Mouse (Mus musculus) cortical plate, adult 2 months (tissue): Measurements from ENCODE around the gene Sept3. TPM values are rescaled to one million over a fixed set of nuclear protein-coding genes. Genes with fewer than 3 reads are reported as not detected.
A peak's percentile ranks its signal among the peaks of the same experiment; 100 is the strongest.

Experiments
- H3K27ac ChIP-seq: fragments of 200-500 bp; 2 replicates; pipeline ENCODE4 v1.5.1; 2012; ENCODE audit warnings: low read length, control low read depth, inconsistent platforms; ENCODE audit not compliant: insufficient read depth
- H3K4me1 ChIP-seq: fragments of 200-500 bp; 2 replicates; pipeline ENCODE4 v1.6.1; 2011; ENCODE audit warnings: low read length; ENCODE audit not compliant: control insufficient read depth, insufficient read depth
- H3K4me3 ChIP-seq: fragments of 200-500 bp; 2 replicates; pipeline ENCODE4 v1.5.1; 2011; ENCODE audit warnings: mild to moderate bottlenecking, low read length, control low read depth; ENCODE audit not compliant: insufficient read depth
- CTCF ChIP-seq: fragments of 200-500 bp; IDR thresholded peaks from 2 replicates; pipeline ENCODE4 v1.5.1; 2011; ENCODE audit warnings: mild to moderate bottlenecking, control low read depth, low read length; ENCODE audit not compliant: insufficient read depth; ENCODE audit errors: extremely low read depth
- POLR2A ChIP-seq: fragments of 200-500 bp; IDR thresholded peaks from 2 replicates; pipeline ENCODE4 v1.6.1; 2011; ENCODE audit warnings: mild to moderate bottlenecking, low read length, control low read depth; ENCODE audit not compliant: insufficient read depth; ENCODE audit errors: extremely low read depth
- polyA plus RNA-seq: library from polyadenylated mRNA; depleted of rRNA; stranded (reverse); fragments of >200 nt; gene quantifications from 2 replicates; pipeline ENCODE4 v1.2.3, GENCODE M21; 2012

Sept3 gene
- polyA plus RNA-seq, 1 experiment = 367 TPM

GRCm38 (mm10) chr15:82268783-82269182, 5.9 kb upstream of the Sept3 start:
- peaks cover 2% of the 10 kb centered on the region; the same call in 1 of the 2 replicates for H3K4me1 ChIP-seq
- H3K27ac ChIP-seq = no peak overlapping the region
- no peak overlapping the region for H3K4me3 ChIP-seq
- TF ChIP-seq POLR2A = no peak
- no peak for TF ChIP-seq CTCF

- Histone ChIP-seq H3K27ac (no peak overlapping the region), H3K4me3 (no peak overlapping the region), H3K4me1 (peaks cover 2% of the 10 kb centered on the region; the same call in 1 of the 2 replicates)
- TF ChIP-seq CTCF = peak; percentile 97
- no peak for TF ChIP-seq POLR2A
Observed at GRCm38 (mm10) chr15:82271201-82271600, 3.5 kb upstream of the Sept3 start.

DNA sequence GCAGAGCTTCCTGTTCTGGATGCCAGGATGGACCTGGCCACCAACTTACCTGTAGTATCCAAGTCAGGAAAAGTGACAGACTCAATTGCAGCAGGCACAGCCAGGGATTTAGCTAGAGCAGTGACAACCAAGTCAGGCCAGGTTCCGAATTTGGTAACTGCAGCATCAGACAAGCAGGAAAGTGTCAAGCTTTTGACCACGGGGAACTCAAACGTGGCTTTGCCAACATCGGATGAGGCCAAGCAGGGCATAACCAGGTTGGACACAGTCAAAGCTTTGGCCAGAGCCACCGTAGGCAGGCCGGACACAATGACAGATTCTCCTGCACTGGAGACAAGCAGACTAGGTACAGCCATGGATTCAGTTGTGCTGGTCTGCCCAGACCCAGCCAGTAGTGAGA, 2.4 kb upstream of the Sept3 start:
- Histone ChIP-seq H3K27ac (no peak overlapping the region), H3K4me3 (no peak overlapping the region), H3K4me1 (peaks cover 6% of the 10 kb centered on the region)
- no peak for TF ChIP-seq POLR2A
- no peak for TF ChIP-seq CTCF

DNA sequence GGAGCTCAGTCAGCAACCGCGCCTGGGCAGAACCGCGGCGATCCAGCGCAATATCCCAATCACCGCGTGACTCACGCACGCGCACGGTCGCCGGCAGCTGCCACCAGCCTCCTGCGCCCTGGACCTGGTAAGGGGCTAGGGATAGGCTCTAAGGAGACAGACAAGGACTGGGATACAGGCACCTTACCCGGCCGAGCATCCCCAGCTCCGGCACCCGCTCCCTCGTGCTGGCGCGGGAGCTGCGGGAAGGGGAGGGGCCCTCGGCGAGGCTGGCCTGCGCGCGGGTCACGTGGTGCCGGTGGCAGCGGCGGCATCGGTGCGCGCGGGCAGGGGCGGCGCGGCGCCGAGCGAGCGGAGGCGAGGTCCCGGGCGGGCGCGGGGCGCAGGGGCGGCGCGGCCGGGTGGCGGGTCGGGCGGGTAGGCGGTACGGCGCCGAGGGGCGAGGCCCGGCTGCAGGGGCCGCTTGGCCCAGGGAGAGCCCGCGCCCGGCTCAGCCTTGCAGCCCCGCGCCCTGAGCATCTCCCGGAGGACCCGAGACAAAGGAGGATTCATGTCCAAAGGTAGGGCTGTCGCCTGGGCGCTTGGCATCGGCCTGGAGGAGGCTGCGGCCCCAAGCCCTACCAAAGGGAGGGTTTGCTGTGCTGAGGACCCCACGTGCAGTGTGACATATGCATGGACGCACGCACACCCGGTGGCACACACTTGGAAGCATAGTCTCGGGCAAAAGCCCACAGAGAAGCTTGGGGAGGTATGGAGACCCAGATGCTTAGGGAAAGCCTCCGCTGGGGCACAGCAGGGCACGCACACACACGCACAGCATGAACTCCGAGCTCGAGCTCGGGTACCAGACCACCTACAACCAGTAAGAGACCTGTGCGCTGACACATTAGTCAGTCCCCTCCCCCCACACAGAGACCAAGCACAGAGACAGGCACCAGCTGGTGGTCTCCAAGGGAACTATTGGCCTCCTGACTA, 521 bp downstream of the Sept3 start:
- peak overlapping the region; percentile 87 for H3K4me3 ChIP-seq
- peak overlapping the region; percentile 79 for H3K27ac ChIP-seq
- peaks cover 7% of the 10 kb centered on the region for H3K4me1 ChIP-seq
- TF ChIP-seq CTCF (no peak), POLR2A (peak; percentile 74)

- Histone ChIP-seq H3K27ac (0 out of 2 replicates have a peak overlapping the region, but pooled peaks have one; percentile 9), H3K4me3 (no peak overlapping the region; the same call in 1 of the 2 replicates), H3K4me1 (peaks cover 9% of the 10 kb centered on the region)
- TF ChIP-seq CTCF (no peak), POLR2A (no peak)
Observed at GRCm38 (mm10) chr15:82277591-82277990, 2.9 kb downstream of the Sept3 start.

DNA sequence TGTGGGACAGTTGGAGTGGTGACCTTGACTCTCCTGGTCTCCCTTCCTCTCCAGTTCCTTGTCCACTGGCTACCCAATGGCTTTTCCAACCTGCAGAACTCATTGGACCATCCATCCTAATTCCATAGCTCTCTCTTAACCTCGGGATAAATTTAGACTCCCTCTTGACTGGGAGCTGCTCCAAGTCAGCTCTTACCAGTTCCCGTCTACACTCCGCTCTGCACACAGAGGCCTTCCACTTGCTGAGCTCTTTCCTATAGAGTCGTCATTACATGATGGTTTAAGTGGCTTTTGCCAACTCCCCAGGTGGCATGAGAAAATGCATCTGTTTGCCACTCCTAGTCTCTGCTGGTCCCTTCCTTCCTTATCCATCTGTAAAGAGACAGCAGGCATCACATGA, 5.9 kb downstream of the Sept3 start:
- no peak for TF ChIP-seq POLR2A
- no peak for TF ChIP-seq CTCF
- H3K27ac ChIP-seq = no peak overlapping the region
- no peak overlapping the region for H3K4me3 ChIP-seq
- H3K4me1 ChIP-seq = peaks cover 9% of the 10 kb centered on the region

- no peak for TF ChIP-seq CTCF
- H3K4me1 ChIP-seq = no peaks in the 10 kb centered on the region
- H3K27ac ChIP-seq = no peak overlapping the region
- H3K4me3 ChIP-seq = no peak overlapping the region
Observed at GRCm38 (mm10) chr15:82286157-82286556, 11.5 kb downstream of the Sept3 start.

DNA sequence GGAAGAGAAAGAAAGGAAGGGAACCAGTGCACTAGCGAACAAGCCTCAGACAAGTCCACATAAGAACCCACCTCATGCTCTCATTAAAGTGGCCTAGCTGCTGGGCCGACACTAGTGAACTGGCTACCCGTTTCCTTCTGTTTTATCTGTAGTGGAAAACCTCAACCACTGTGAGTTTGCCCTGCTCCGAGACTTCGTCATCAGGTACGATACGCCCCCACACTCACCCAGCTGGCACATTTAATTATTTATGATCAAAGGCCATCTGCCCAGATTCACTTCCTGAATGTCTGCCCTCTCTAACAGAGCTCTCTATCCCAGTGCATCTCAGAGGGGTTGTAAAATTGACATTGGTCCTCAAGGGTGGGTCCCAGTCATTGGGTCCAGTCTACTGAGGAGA, 15.6 kb downstream of the Sept3 start:
- TF ChIP-seq POLR2A = no peak
- no peak for TF ChIP-seq CTCF
- peaks cover 4% of the 10 kb centered on the region; the same call in 1 of the 2 replicates for H3K4me1 ChIP-seq
- H3K27ac ChIP-seq = no peak overlapping the region
- no peak overlapping the region for H3K4me3 ChIP-seq

- Histone ChIP-seq H3K4me3 (no peak overlapping the region), H3K4me1 (peaks cover 4% of the 10 kb centered on the region; the same call in 1 of the 2 replicates), H3K27ac (no peak overlapping the region)
- no peak for TF ChIP-seq POLR2A
- TF ChIP-seq CTCF = no peak
Observed at GRCm38 (mm10) chr15:82292851-82293250, 18.2 kb downstream of the Sept3 start.

DNA sequence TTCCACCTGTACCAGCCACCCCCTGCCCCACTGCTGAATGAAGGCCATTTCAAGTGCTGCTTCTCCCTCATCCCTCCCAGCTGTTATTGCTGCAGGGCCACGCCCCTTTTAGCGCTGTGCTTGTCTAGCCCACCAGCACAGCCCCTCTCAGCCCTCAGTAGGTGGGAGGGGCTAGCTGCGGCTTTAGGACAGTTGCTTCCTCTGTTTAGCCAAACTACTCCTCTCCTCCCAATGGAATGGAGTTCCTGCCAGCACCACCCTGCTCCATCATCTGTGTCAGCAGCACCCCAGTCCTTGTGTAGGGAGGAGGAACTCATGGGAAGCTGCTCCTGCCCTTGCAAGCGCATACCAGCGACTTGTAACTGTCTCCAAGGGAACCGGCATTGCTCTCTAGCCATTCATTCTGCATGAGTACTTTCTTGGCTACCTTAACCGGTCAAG, 18.6 kb downstream of the Sept3 start:
- TF ChIP-seq POLR2A (no peak), CTCF (no peak)
- no peak overlapping the region for H3K27ac ChIP-seq
- peaks cover 4% of the 10 kb centered on the region; the same call in 1 of the 2 replicates for H3K4me1 ChIP-seq
- no peak overlapping the region for H3K4me3 ChIP-seq
